Mouse (Mus musculus): ENCODE results near the gene Sh2d6.

GRCm38 (mm10) chr6:72547121-72547520 is 25.6 kb upstream of the Sh2d6 start:
- TF ChIP-seq CTCF (IDR thresholded peaks at IDR 0.05; ENCODE audit: low read depth) (peak; percentile 37), EP300 (IDR thresholded peaks at IDR 0.05; ENCODE audit: low read depth) (no peak)

Data from liver, embryonic 14.5 days (tissue).